Mouse (Mus musculus) heart, embryonic 16.5 days (tissue): ENCODE measurements around the gene Ube2t. TPM values are rescaled to one million over a fixed set of nuclear protein-coding genes. Genes with fewer than 3 reads are reported as not detected.

Source experiments
- ATAC-seq: fragments of 200-750 bp; cut with Nextera tagmentation; replicated peaks from 2 replicates; pipeline ENCODE4 v1.8.0; 2017; ENCODE audit warnings: moderate number of reproducible peaks; ENCODE audit not compliant: insufficient read depth, low FRiP score; ENCODE audit errors: extremely low read depth
- H3K27ac ChIP-seq: fragments of 300-500 bp; sonication (generic); 2 replicates; pipeline ENCODE4 v1.5.1; 2014; ENCODE audit warnings: mild to moderate bottlenecking, low read length, control low read depth, moderate library complexity
- H3K27me3 ChIP-seq: fragments of 300-500 bp; sonication (generic); 2 replicates; pipeline ENCODE4 v1.6.1; 2014; ENCODE audit warnings: low read length, mixed read lengths; ENCODE audit not compliant: control insufficient read depth, insufficient read depth
- H3K36me3 ChIP-seq: fragments of 300-500 bp; sonication (generic); 2 replicates; pipeline ENCODE4 v1.6.1; 2014; ENCODE audit not compliant: control insufficient read depth, insufficient read depth
- H3K4me1 ChIP-seq: fragments of 300-500 bp; sonication (generic); 2 replicates; pipeline ENCODE4 v1.6.1; 2014; ENCODE audit warnings: low read length, mixed read lengths; ENCODE audit not compliant: control insufficient read depth, insufficient read depth
- H3K4me2 ChIP-seq: fragments of 300-500 bp; sonication (generic); 2 replicates; pipeline ENCODE4 v1.6.1; 2014; ENCODE audit warnings: low read depth, mild to moderate bottlenecking, control low read depth, low read length
- H3K4me3 ChIP-seq: fragments of 300-500 bp; sonication (generic); 2 replicates; pipeline ENCODE4 v1.5.1; 2014; ENCODE audit warnings: mild to moderate bottlenecking, control low read depth, low read length
- H3K9ac ChIP-seq: fragments of 300-500 bp; sonication (generic); 2 replicates; pipeline ENCODE4 v1.6.1; 2014; ENCODE audit warnings: low read length, control low read depth
- H3K9me3 ChIP-seq: fragments of 300-500 bp; sonication (generic); replicated peaks from 2 replicates; pipeline ENCODE4 v1.6.1; 2016; ENCODE audit warnings: low read length; ENCODE audit not compliant: control insufficient read depth
- WGBS: fragments of 180-500 bp; shearing (Covaris S2); extraction: QIAGEN DNeasy Blood & Tissue Kit; methylation state at CpG from one replicate; pipeline ENCODE4 v1.1.7; 2014; 5-methylcytosine and 5-hydroxymethylcytosine counted together
- polyA plus RNA-seq: library from polyadenylated mRNA; unstranded; fragments of >200 nt; fragmentation: Nextera tagmentation; extraction: Ambion mirVana; gene quantifications from 2 replicates; pipeline ENCODE4 v1.2.1, GENCODE M21; 2015

The Ube2t gene
- polyA plus RNA-seq, 1 experiment from 2014 or later, result 54.6 TPM

GRCm38 (mm10) chr1:134947590-134947989 lies 14.8 kb upstream of the Ube2t start:
- Histone ChIP-seq H3K36me3 (peaks cover 6% of the 10 kb centered on the region), H3K9me3 (no peaks in the 10 kb centered on the region; the same call in 1 of the 2 replicates), H3K4me1 (peaks cover 14% of the 10 kb centered on the region), H3K27me3 (no peaks in the 10 kb centered on the region), H3K9ac (no peak overlapping the region), H3K4me2 (no peak overlapping the region), H3K4me3 (no peak overlapping the region), H3K27ac (no peak overlapping the region)
- ATAC-seq, result no peak
- WGBS, result 83% methylated on average over 7 of the region's 7 CpGs

- H3K36me3 ChIP-seq, result peaks cover 6% of the 10 kb centered on the region
- ATAC-seq, result peak; percentile 55; the same call in 1 of the 2 replicates
- no peaks in the 10 kb centered on the region; the same call in 1 of the 2 replicates for H3K9me3 ChIP-seq
- WGBS, result 52% methylated on average over 3 of the region's 3 CpGs
- peaks cover 15% of the 10 kb centered on the region for H3K4me1 ChIP-seq
- H3K4me2 ChIP-seq, result peak overlapping the region; percentile 21; the same call in 1 of the 2 replicates
- peak overlapping the region; percentile 82 for H3K27ac ChIP-seq
- no peak overlapping the region; the same call in 1 of the 2 replicates for H3K9ac ChIP-seq
- no peaks in the 10 kb centered on the region for H3K27me3 ChIP-seq
- no peak overlapping the region for H3K4me3 ChIP-seq
These were observed 12.4 kb upstream of the Ube2t start for GRCm38 (mm10) chr1:134949946-134950345.

DNA sequence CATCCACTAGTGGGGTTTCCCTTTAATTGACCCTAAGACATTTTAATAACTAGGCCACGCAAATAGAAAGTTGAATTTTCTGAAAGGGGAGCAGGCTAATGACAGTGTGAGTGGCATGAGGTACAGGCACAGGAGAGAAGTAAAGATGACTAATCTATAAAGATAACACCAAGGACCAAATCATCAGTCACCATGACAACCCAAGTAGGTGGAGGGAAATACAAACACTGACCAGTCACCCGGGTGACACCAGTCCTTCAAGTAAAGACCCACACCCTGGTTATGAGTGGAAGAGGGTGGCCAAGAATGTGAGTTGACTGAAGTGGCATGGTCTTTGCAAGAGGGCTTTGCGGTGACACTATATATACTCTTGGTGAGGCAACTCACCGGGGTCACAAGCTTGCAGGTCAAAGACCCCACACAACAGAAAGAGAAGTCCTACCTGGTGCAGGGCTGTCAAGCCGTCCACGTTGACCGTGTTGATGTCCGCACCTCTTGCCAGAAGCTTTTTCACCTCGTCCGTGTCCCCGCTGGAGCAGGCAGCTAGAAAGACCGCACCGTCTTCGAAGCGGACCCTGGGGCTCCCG lies 7.2 kb upstream of the Ube2t start:
- H3K27me3 ChIP-seq, result no peaks in the 10 kb centered on the region
- peak overlapping the region; percentile 93 for H3K4me3 ChIP-seq
- peak overlapping the region; percentile 93 for H3K9ac ChIP-seq
- peaks cover 10% of the 10 kb centered on the region for H3K4me1 ChIP-seq
- H3K9me3 ChIP-seq, result no peaks in the 10 kb centered on the region
- 4% methylated on average over 16 of the region's 16 CpGs for WGBS
- H3K36me3 ChIP-seq, result no peaks in the 10 kb centered on the region
- ATAC-seq, result peak; percentile 14
- H3K4me2 ChIP-seq, result peak overlapping the region; percentile 78
- H3K27ac ChIP-seq, result peak overlapping the region; percentile 92

DNA sequence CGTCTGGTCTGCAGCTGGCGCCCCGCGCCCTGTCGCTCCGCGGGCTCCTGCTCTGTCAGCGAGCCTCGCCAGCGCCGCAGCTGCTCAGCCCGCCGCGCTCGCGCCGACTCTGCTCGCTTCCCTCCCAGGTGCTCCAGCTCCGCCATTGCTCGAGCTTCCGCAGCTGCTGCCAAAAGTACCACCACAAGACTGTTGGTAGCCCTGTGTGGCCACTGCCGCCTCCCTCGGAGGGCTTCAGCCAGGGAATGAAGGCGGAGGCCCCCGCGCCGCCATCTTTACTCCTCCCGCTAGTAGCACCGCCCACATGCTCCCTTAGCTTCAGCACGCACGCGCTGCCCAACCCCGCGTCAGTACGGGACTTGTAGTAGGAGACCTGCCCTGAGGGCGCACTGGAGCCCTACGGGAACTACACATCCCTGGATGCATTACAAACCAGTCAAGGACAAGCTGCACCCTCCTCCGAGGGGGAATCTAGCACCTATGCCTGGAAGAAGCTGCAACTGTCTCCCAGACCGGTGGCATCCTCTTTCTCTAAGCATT lies 6.7 kb upstream of the Ube2t start, which contains the start of gene Ppp1r12b:
Gene Ppp1r12b (minus strand): TSS at position 306 of the 540 bp plus-strand sequence.
- Histone ChIP-seq H3K36me3 (no peaks in the 10 kb centered on the region), H3K4me2 (peak within 1 kb of the TSS; percentile 78), H3K9me3 (no peaks in the 10 kb centered on the region), H3K27ac (peak within 1 kb of the TSS; percentile 92), H3K9ac (peak within 1 kb of the TSS; percentile 93), H3K27me3 (no peaks in the 10 kb centered on the region), H3K4me1 (peaks cover 10% of the 10 kb centered on the region), H3K4me3 (peak within 1 kb of the TSS; percentile 93)
- ATAC-seq, result peak; percentile 98
- WGBS, result under 1% methylated on average over 39 of the region's 39 CpGs

- Histone ChIP-seq H3K9me3 (no peaks in the 10 kb centered on the region), H3K9ac (no peak overlapping the region), H3K4me3 (no peak overlapping the region), H3K27me3 (no peaks in the 10 kb centered on the region), H3K4me1 (peaks cover 6% of the 10 kb centered on the region; the same call in 1 of the 2 replicates), H3K27ac (no peak overlapping the region), H3K4me2 (no peak overlapping the region), H3K36me3 (no peaks in the 10 kb centered on the region)
- WGBS, result 44% methylated on average over 7 of the region's 7 CpGs
- ATAC-seq, result no peak
These were observed 1.7 kb upstream of the Ube2t start for GRCm38 (mm10) chr1:134960634-134961033.

DNA sequence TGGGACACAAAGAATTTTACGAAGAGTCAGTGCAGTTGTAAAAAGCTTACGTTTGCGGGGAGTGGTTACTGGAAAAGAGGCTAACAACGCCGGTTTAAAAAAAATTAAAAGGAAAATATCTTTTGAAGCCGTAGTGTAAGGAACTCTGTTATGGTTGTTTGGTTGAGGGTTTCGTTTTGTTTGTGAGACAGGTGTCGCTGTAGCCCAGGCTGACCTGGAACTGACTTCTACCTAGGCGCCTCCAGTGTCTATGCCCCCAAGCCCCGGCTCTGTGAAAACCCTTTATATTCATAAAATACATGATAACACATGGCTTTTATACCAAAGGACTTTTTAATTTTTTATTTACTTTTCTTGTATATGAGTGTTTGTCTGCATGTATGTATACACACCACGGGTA lies 456 bp downstream of the Ube2t start:
- Histone ChIP-seq H3K27ac (peak overlapping the region; percentile 60), H3K9ac (peak overlapping the region; percentile 78), H3K4me3 (peak overlapping the region; percentile 77), H3K27me3 (no peaks in the 10 kb centered on the region), H3K4me2 (peak overlapping the region; percentile 80), H3K9me3 (no peaks in the 10 kb centered on the region), H3K36me3 (0 out of 2 replicates have a peak, but pooled peaks cover 2% of the 10 kb centered on the region), H3K4me1 (peaks cover 6% of the 10 kb centered on the region; the same call in 1 of the 2 replicates)
- peak; percentile 69; the same call in 1 of the 2 replicates for ATAC-seq
- 4% methylated on average over 11 of the region's 11 CpGs for WGBS

DNA sequence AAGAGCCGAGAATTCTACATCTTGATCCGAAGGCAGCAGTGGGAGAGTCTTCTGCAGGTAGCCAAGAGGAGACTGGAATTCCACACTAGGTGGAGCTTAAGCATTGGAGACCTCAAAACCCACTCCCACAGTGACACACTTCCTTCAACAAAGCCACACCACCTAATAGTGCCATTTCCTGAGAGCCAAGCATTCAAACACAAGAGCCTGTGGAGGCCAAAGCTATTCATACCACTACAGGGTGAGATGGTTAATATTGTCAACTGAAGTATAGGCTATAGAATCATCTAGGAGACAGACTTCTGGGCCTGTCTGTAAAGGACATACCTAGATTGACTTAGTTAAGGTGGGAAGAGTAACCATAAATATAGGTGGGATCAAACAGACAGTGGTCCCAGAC lies 3.1 kb downstream of the Ube2t start:
- Histone ChIP-seq H3K36me3 (peaks cover 21% of the 10 kb centered on the region), H3K4me3 (no peak overlapping the region), H3K27me3 (no peaks in the 10 kb centered on the region), H3K27ac (no peak overlapping the region), H3K4me2 (no peak overlapping the region), H3K9ac (no peak overlapping the region), H3K4me1 (peaks cover 6% of the 10 kb centered on the region; the same call in 1 of the 2 replicates), H3K9me3 (no peaks in the 10 kb centered on the region)
- 96% methylated on average over 2 of the region's 2 CpGs for WGBS
- ATAC-seq, result no peak

GRCm38 (mm10) chr1:134972920-134973319 lies 10.6 kb downstream of the Ube2t start:
- 70% methylated on average over 1 of the region's 1 CpGs for WGBS
- Histone ChIP-seq H3K4me2 (no peak overlapping the region), H3K27me3 (no peaks in the 10 kb centered on the region), H3K9me3 (no peaks in the 10 kb centered on the region), H3K4me3 (no peak overlapping the region), H3K9ac (no peak overlapping the region), H3K4me1 (no peaks in the 10 kb centered on the region), H3K36me3 (peaks cover 36% of the 10 kb centered on the region), H3K27ac (no peak overlapping the region)
- no peak for ATAC-seq
